Mouse (Mus musculus) spleen, embryonic (tissue): ENCODE measurements around the gene Nde1.
"Not testable (repeated sequence)": the region's sequence is repeated elsewhere in the genome, so short reads cannot be mapped to it uniquely, and the experiment has no call there.

Experiments
- CTCF ChIA-PET: fragments of 350-600 bp; sonication (Branson Sonifier 250); formaldehyde crosslinking; loops from one replicate; lab custom pipeline; 2022; lab: Charles Lee

Gene Nde1

DNA sequence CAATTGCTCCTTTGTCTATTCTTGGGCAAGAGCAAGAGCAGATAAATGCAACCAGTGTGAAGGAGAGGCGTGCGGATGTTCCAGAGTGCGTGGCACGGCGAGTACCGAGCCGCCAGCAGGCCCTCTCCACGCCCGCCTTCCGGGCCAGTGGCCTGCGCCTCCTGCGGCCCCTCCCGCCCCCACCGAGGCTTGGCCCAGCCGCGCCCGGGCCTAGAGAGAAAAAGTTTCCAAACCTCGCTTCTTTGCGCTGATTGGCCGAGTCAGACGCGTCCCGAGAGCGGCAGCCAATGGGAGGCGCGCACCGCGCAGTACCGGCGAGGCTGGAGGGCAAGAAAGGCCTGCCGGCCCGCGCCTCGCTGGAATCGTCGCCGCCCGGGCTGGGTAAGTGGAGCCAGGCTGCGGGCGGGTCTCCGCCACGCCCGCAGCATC, at the start of gene Nde1, which contains the start of gene Marf1:
Gene Nde1, plus strand, starts transcription at position 288 of the 429 bp plus-strand sequence.
Gene Marf1, minus strand, starts transcription at position 364 of the 429 bp plus-strand sequence.
- CTCF ChIA-PET = no interaction called here

DNA sequence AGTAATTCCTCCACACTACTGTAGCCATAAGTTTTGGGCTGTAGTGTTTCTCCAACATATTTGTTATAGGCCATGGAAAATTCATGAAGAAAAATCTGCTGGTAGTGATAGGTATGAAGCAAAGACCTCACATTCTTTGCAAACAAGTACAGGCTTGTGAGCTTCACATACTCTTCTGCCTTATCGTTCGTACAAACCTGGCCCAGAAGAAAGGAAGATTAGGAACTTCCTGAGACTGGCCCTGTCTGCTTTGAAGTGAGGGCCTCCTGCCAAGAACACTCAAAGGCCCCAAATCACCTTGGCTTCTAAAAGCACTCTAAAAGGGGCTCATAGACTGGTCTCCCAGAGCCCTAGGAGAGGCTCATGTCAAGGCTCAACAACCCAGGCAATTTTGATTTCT, 45.8 kb upstream of the Nde1 start:
- CTCF ChIA-PET = no interaction called here

DNA sequence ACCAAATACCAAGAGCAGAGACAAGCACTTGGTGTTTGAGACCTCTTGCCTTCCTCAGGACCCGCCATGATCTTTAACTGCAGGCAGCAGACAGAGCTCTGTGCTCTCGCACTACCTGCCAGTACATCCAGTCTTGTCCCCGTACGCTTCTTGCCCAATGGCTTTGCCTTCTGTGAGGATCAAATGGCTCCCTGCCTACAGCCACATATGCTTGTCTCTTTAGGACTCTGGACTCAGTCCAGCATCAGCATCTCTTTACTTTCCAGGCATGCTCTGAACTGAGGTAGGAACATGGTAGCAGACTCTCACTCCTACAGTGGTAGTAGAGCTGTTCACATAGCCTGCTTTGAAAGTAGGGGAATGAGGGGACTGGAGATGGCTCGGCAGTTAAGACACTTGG, 42.1 kb upstream of the Nde1 start:
- CTCF ChIA-PET = interaction anchor here (0.5 kb wide), 1 partner anchor 198 kb away, joined by 3 read pairs; no protein-coding TSS in a partner anchor

DNA sequence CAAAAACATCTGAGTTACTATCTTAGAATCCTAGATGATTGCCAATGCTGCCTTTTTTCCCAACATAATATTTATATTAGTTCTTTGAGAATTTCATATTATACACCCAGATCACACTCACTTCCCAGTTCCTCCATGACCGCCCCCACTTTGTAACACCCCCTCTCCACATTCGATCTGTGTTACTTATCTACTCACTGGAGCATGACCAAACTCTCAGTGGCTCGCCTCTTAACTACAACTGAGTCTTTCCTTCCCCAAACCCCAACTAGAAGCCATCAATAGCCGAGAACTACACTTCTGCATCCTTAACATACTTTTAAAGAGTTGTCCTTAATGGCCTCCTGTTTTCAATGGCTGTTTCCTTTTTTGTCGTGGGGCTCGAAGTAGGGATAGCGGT, 41.5 kb upstream of the Nde1 start:
- CTCF ChIA-PET = no interaction called here

DNA sequence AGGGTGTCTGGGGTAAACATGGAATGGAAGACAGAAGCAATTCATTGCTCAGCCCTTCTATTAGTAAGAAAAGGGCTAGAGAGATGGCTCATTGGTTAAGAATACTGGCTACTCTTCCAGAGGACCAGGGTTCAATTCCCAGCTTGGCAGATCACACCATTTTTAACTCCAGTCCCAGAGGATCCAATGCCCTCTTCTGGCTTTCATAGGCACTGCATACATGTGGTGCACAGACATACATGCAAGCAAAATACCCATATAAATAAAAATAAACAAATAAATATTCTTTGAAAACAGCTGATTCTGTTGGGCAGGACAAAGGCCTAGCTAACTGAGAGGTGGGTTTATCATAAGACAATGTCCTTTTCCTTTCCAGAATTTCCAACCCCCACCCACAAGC, 40.5 kb upstream of the Nde1 start:
- CTCF ChIA-PET = no interaction called here

DNA sequence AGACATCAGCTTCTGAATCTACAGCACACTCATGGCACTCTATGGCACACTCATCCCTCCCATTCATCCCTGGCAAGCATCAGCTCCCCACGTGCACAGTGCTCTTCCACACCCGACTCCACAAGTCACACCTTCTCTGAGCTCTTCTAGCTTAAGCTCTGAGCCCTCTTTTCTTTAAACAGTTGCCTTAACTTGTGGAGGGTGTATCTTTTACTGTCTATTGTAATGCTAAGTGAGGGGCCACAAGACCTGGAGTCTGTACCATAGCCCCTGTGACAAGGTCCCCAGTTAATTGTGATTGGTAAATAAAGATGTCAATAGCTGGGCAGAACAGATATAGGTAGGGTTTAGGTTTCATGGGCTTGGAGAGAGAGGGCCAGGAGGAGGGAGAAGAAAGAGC, 39.2 kb upstream of the Nde1 start:
- CTCF ChIA-PET = no interaction called here

DNA sequence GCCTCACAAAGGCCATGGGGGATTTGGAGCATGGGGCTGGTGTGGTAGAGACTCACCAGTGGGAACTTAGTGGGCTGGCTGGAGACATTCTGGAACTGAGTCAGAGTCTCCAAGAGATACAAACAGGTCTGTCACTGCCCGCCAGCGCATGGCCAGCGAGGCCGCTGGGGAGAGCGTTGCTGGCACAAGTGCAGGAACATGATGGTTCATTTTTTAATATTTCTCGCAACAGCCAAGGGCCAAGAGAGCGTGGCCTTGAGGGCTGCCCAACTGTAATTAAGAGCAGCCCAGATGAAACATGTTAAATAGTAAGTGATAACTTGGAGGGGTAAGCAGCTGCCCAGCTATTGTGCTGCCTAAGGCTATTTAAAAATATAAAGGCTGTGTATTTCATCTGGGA, 38.4 kb upstream of the Nde1 start:
- CTCF ChIA-PET = no interaction called here

DNA sequence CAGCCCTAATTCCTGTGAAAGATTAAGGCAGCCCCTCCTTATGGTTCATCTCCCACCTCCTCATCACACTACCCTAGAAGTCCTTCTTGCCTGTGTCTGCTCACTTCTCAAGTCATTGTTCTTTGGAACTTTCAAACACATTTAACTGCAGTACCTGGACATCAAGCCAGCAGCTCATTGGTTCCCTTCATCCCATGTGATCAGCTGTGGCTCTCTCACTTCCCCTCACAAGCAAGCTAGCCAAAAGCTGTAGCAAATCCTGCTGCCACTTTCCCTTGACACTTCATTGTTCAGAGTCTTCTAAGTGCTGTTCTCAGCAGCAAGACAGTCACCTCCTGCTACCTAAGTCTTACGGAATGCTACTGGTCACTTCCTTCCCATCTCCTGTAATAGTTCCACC, 37.8 kb upstream of the Nde1 start:
- CTCF ChIA-PET = interaction anchor here (0.6 kb wide), 1 partner anchor 56 kb away, joined by 7 read pairs; no protein-coding TSS in a partner anchor

DNA sequence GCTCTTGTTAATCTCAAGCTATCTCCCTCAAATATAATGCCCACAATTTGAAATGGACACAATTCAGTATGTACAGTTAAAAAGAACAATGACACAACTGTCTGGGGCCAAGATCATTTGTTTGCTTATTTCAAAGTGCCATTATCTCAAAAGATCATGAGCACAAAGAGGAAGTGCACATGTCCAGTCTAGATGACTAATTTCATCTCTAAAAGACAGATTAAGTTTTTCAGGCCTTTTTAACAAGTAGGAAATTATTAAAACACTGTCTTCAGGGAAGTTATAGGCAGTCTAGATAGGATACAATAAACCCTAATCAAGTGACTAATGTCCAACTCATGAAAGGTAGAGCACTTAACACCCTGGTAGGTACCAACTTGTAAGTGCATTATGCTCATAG, 34.1 kb upstream of the Nde1 start:
- CTCF ChIA-PET = no interaction called here

DNA sequence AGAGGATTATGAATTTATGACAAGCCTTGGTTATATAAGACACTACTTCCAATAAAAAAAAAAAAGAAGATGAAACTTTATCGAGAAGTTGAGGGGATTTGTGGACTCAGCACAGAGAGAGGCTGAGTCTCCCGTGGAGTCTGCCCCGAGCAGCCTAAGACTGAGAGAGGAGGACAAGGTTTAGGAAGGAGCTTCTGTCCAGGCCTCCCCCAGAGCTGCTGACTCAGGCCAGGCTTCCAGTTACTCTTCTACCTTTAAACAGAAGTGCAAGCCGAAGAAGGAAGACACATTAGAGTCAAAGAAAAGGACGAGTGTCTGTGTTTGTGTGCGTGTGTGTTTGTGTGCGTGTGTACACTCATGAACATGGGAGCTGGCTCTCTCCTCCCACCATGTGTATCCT, 32.3 kb upstream of the Nde1 start:
- CTCF ChIA-PET = no interaction called here

DNA sequence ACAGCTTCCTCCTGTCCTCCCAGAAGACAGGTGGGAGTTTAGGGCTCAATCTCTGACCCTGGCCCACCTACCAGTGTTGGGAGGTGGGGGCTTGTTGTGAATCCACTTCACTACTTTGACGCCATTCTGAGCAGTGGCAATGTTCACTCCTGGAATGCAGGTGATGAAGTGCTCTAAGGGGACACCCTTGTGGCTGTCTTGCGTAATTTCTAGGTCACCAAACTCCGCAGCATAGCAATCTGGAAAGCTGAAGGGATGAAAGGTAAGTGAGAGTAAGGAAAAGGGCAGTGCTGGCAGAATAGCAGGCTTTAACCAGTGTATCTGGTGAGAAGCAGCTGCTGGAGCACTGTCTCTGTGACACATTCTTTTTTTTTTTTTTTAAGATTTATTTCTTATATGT, 31.7 kb upstream of the Nde1 start:
- CTCF ChIA-PET = no interaction called here

DNA sequence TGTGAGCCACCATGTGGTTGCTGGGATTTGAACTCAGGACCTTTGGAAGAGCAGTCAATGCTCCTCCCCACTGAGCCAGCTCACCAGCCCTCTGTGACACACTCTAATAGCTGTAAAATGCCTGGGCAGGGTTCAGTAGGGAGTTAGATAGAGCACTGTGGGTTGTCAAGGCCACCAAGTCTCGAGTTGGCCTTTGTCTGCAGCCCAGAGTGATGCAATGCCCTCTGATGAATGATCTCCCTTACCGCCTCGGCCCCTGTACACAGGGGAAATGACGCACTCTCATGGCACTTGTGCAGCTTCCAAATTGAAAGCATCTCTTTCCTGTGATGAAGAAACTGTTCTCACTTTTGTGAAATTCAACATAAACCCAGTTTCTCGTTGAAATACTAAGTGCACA, 31.2 kb upstream of the Nde1 start:
- CTCF ChIA-PET = no interaction called here

DNA sequence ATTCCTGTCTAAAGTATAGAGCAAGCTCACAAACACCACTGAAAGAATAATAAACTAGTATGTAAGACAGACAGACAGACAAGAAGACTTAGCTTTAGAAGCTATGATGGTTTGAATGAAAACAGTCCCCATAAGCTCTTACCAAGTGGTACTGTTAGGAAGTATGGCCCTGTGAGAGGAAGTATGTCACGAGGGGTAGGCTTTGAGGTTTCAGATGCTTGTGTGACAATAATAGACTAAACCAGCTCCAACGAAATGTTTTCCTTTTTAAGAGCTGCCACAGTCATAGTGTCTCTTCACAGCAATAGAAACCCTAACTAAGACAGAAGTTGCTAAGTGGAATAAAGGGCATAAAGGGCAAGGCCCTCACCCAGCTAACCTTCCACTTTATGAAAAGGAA, 28.1 kb upstream of the Nde1 start:
- CTCF ChIA-PET = no interaction called here

DNA sequence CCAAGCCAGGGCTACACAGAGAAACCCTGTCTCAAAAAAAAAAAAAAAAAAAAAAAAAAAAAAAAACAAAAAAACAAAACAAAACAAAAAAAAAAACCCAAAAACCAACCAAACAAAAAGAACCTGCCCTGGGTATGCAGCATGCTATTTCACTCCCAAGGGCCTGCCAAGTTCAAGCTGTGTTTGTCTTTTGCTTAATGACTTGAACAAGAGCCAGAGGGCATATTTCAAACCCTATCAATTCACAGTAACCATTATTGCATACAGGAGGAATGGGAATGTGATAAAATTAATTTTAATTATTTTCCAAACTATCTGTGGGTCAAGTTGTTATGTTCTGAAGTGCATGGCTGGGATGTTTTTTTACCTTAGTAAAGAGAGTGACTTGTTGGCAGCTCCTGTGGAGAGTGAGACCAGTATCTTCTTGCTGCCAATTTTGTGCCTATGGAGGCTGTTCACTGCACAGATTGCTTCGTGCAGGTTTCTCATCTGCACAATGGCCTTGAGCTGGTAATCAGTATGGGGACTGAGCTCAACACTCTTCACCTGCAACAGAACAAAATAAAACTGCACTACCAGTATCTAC, 25.0 kb upstream of the Nde1 start:
- CTCF ChIA-PET = no interaction called here

DNA sequence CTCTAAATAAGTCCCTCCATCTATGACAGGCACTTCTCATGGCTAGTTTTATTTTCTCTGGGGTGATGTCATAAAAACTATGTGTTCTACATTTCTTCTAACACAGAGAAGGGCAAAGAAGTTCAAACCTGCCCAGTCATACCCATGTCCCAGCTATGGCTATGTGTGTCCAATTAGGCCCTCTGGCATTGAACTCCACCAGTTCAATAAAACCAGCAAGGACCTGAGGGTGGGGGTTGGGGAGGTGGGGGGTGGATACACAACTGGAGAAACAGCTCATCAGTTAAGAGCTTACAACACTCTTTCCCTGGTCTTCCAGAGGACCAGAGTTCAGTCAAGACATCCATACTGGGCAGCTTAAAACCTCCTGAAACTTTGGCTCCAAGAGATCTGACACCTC, 24.0 kb upstream of the Nde1 start:
- CTCF ChIA-PET = no interaction called here

DNA sequence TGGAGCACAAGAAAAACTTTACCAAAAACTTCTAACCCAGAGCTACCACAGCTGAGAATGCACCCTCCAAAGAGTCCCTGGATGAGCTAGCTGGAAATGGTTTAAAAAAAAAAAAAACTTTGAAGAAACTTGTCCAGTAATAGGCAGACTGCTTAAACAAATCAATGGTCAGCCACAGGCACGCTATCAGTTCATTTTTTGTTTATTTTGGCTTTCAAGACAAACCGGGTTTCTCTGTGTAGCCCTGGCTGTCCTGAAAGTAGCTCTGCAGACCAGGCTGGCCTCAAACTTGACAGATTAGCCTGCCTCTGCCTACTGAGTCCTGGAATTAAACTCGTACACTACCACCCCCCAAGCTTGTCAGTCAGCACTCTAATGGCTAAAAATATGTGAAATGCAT, 19.8 kb upstream of the Nde1 start:
- CTCF ChIA-PET = no interaction called here

DNA sequence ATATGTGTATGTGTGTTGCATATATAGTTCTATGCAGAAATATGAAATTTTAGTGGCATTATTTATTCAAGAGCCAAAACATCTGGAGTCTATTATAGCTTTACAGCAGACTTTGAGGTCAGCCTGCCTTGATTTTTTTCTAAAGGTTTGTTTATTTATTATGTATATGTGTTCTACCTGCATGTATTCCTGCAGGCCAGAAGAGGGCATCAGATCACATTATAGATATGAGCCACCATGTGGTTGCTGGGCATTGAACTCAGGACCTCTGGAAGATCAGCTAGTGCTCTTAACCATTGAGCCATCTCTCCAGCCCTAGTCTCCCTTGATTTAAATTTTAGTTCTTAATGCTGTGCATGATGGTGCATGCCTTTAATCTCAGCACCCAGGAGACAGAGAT, 15.4 kb upstream of the Nde1 start:
- CTCF ChIA-PET = no interaction called here

DNA sequence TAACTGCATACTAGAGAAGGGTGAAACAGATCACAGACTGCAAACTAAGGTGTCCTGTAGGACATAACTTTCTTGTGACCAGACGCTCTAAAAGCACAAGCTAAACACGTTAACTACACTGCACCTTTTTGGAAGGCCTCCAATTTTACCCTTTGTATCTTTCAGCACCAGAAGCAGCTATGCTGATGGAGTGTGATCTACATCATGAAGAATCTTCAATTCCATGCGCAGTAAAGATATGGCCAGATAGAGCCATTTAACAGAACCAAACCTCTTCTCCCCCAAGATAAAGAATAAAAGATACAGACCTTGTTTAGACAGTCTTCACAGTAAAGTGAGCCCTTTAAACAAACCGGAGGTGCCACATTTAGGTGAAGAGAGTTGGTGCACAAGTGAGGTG, 11.4 kb upstream of the Nde1 start:
- CTCF ChIA-PET = no interaction called here

DNA sequence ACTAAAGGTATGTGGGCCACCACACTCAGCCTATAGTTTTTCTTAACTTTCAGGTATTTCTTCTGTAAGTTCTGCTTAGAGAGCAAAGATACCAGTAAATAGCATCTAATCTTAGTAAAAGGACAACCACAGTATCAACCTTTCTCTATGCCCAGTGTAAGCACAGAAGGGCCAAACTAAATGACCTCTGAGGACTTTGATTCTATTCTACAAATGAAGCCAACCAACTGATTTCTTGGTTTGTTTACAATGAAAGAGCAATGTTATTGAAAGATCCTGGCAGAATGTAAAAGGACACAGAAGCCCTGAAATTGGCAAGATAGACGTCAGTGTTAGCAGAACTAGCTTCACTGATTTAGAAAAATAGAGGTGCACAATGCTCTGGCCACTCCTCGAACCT, 7.4 kb upstream of the Nde1 start:
- CTCF ChIA-PET = not testable (repeated sequence)

DNA sequence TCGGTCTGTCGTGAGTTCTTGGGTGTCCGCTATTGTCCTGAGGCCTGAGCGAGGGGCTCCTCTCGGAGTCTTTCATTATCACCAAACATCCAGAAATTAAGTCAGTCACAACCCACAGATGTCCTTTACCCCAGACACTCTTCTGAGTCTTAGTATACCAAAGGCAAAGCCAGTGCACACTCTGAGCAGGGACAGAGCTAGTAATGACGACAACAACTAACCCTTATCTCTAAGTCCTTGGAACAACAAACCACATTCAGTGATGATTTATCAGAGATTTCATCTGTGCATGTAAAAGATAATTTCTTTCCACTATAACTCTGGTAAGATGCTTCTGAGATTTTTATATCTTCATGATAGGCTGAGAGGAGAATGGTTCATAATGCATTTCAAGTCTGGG, 6.8 kb upstream of the Nde1 start:
- CTCF ChIA-PET = no interaction called here

DNA sequence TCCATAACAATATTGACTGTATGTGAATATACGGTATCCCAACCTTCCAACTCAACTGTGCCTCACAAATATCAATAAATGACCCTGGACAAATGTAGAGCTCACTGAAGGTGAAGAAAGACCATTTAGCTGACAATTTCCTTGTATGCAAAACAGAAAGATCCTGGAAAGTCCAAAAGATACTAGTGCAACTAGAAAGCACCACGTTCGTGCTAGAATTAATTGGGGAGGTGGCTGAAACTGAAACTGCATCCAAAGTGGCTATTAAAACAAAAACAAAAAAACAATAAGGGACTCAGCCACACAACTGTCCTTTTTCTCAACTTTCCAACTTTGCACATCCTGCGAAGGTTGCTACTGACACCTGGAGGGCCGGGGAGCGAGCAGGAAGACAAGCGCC, 4.5 kb upstream of the Nde1 start:
- CTCF ChIA-PET = interaction anchor here (0.7 kb wide), 1 partner anchor 159 kb away, joined by 4 read pairs; no protein-coding TSS in a partner anchor

DNA sequence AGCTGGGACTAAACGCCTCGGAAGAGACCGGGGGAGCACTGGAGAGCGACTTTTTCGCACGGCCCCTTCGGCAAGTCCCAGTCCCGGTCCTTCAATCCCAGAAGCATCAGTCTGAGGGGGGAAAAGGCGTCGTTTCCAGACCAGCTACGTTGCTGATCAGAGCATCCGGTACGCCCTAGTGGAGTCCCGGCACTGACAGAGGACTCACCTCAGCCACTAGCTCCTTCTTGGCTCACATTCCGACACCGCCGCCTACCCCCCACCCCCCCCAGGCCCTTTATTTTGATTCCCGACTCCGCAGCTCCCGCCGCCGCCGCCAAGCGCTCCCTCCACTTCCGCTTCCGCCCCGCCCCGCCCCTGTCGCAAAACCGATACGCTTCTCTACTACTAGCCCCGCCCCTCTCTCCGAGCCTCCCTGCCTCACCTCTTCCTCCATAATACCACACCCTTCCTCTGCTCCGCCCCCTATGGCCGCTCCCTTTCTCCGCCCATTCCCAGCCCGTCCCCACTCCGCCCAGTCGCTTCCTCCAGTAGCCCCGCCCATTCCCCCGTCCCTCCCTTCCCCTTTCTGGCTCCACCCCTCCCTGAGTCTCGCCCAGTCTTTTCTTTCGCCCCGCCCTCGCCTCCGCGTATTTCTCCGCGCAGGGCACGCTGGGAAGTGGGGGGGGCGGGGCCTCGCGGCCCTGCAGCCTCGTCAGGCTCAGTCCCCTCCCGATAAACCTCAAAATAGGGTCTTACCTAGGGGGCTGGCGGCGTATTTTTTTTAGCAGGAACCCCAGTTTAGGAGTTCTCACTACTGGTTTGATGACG, 3.9 kb upstream of the Nde1 start:
- CTCF ChIA-PET = interaction anchor here (0.7 kb wide), 1 partner anchor 159 kb away, joined by 4 read pairs; no protein-coding TSS in a partner anchor

DNA sequence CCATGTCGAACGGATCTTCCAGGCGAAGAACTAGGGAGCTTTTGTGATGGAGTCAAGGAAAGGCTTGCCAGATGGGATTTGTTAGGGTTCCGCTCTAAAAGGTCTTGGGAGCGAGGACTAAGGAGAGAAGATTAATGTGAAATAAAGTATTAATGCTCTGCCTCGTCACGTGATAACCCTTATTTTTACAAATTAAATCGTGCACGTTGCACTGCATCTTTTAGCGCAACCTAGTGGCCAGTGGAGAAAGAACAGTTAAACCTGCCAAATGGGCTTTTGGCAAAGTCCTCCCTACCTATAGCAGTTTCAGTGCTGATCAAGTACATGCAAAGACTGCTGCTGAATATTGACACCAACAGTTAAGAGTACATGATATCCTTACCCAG, 3.3 kb upstream of the Nde1 start:
- CTCF ChIA-PET = no interaction called here
